Mouse (Mus musculus): Measurements from ENCODE around the gene Zfp287. TPM values are rescaled to one million over a fixed set of nuclear protein-coding genes. Genes with fewer than 3 reads are reported as not detected.

Zfp287 gene
- polyA plus RNA-seq, 1 experiment from 2014 or later = 29.0 TPM

- Histone ChIP-seq H3K4me3 (replicated peaks; ENCODE audit: low read length) (no peak overlapping the region), H3K9ac (replicated peaks; ENCODE audit: low read depth, low read length) (no peak overlapping the region), H3K4me2 (ENCODE audit: low read length) (no peak overlapping the region), H3K36me3 (ENCODE audit: control insufficient read depth, insufficient read depth) (peaks cover 22% of the 10 kb centered on the region; the same call in 1 of the 2 replicates), H3K27ac (ENCODE audit: low read length) (no peak overlapping the region), H3K4me1 (replicated peaks; ENCODE audit: control insufficient read depth, insufficient read depth, low read length) (peaks cover 16% of the 10 kb centered on the region), H3K9me3 (ENCODE audit: control insufficient read depth, low read length) (no peaks in the 10 kb centered on the region), H3K27me3 (replicated peaks; ENCODE audit: control insufficient read depth, insufficient read depth, low read length) (no peaks in the 10 kb centered on the region)
- no peak for ATAC-seq
- WGBS = 96% methylated on average over 8 of the region's 8 CpGs
These were observed 3.4 kb downstream of the Zfp287 start for GRCm38 (mm10) chr11:62728276-62728675.

- no peak overlapping the region for H3K4me2 ChIP-seq (ENCODE audit: low read length)
- 94% methylated on average over 5 of the region's 5 CpGs for WGBS
- no peaks in the 10 kb centered on the region for H3K9me3 ChIP-seq (ENCODE audit: control insufficient read depth, low read length)
- ATAC-seq = no peak
- no peak overlapping the region for H3K4me3 ChIP-seq (replicated peaks; ENCODE audit: low read length)
- H3K4me1 ChIP-seq (replicated peaks; ENCODE audit: control insufficient read depth, insufficient read depth, low read length) = no peaks in the 10 kb centered on the region
- no peak overlapping the region for H3K27ac ChIP-seq (ENCODE audit: low read length)
- no peak overlapping the region for H3K9ac ChIP-seq (replicated peaks; ENCODE audit: low read depth, low read length)
- peaks cover 32% of the 10 kb centered on the region for H3K36me3 ChIP-seq (ENCODE audit: control insufficient read depth, insufficient read depth)
- no peaks in the 10 kb centered on the region for H3K27me3 ChIP-seq (replicated peaks; ENCODE audit: control insufficient read depth, insufficient read depth, low read length)
These were observed 21.0 kb downstream of the Zfp287 start for GRCm38 (mm10) chr11:62710657-62711056.

GRCm38 (mm10) chr11:62708252-62708651, 23.5 kb downstream of the Zfp287 start:
- Histone ChIP-seq H3K4me2 (ENCODE audit: low read length) (no peak overlapping the region), H3K27me3 (replicated peaks; ENCODE audit: control insufficient read depth, insufficient read depth, low read length) (no peaks in the 10 kb centered on the region), H3K27ac (ENCODE audit: low read length) (no peak overlapping the region), H3K9ac (replicated peaks; ENCODE audit: low read depth, low read length) (no peak overlapping the region), H3K4me3 (replicated peaks; ENCODE audit: low read length) (no peak overlapping the region), H3K9me3 (ENCODE audit: control insufficient read depth, low read length) (no peaks in the 10 kb centered on the region), H3K4me1 (replicated peaks; ENCODE audit: control insufficient read depth, insufficient read depth, low read length) (no peaks in the 10 kb centered on the region), H3K36me3 (ENCODE audit: control insufficient read depth, insufficient read depth) (peaks cover 16% of the 10 kb centered on the region)
- ATAC-seq = no peak
- WGBS = 84% methylated on average over 7 of the region's 7 CpGs

- no peak overlapping the region for H3K4me2 ChIP-seq (ENCODE audit: low read length)
- H3K36me3 ChIP-seq (ENCODE audit: control insufficient read depth, insufficient read depth) = no peaks in the 10 kb centered on the region; the same call in 1 of the 2 replicates
- H3K27ac ChIP-seq (ENCODE audit: low read length) = no peak overlapping the region
- no peak overlapping the region for H3K9ac ChIP-seq (replicated peaks; ENCODE audit: low read depth, low read length)
- WGBS = 94% methylated on average over 2 of the region's 2 CpGs
- no peak overlapping the region for H3K4me3 ChIP-seq (replicated peaks; ENCODE audit: low read length)
- ATAC-seq = no peak
- no peaks in the 10 kb centered on the region for H3K4me1 ChIP-seq (replicated peaks; ENCODE audit: control insufficient read depth, insufficient read depth, low read length)
- H3K9me3 ChIP-seq (ENCODE audit: control insufficient read depth, low read length) = no peaks in the 10 kb centered on the region
- no peaks in the 10 kb centered on the region for H3K27me3 ChIP-seq (replicated peaks; ENCODE audit: control insufficient read depth, insufficient read depth, low read length)
These were observed 25.6 kb downstream of the Zfp287 start for GRCm38 (mm10) chr11:62706141-62706540.

- H3K9me3 ChIP-seq (ENCODE audit: control insufficient read depth, low read length) = no peaks in the 10 kb centered on the region
- H3K9ac ChIP-seq (replicated peaks; ENCODE audit: low read depth, low read length) = no peak overlapping the region
- H3K4me1 ChIP-seq (replicated peaks; ENCODE audit: control insufficient read depth, insufficient read depth, low read length) = no peaks in the 10 kb centered on the region
- H3K4me2 ChIP-seq (ENCODE audit: low read length) = no peak overlapping the region
- no peak overlapping the region for H3K4me3 ChIP-seq (replicated peaks; ENCODE audit: low read length)
- no peaks in the 10 kb centered on the region for H3K27me3 ChIP-seq (replicated peaks; ENCODE audit: control insufficient read depth, insufficient read depth, low read length)
- no peaks in the 10 kb centered on the region for H3K36me3 ChIP-seq (ENCODE audit: control insufficient read depth, insufficient read depth)
- no peak overlapping the region for H3K27ac ChIP-seq (ENCODE audit: low read length)
- ATAC-seq = no peak
- 92% methylated on average over 1 of the region's 1 CpGs for WGBS
These were observed 30.5 kb downstream of the Zfp287 start for GRCm38 (mm10) chr11:62701218-62701617.

GRCm38 (mm10) chr11:62699749-62700148, 32.0 kb downstream of the Zfp287 start:
- no peak for ATAC-seq
- 76% methylated on average over 4 of the region's 4 CpGs for WGBS
- H3K4me3 ChIP-seq (replicated peaks; ENCODE audit: low read length) = no peak overlapping the region

GRCm38 (mm10) chr11:62695126-62695525, 36.6 kb downstream of the Zfp287 start:
- H3K27ac ChIP-seq (ENCODE audit: low read length) = no peak overlapping the region
- H3K4me1 ChIP-seq (replicated peaks; ENCODE audit: control insufficient read depth, insufficient read depth, low read length) = no peaks in the 10 kb centered on the region
- no peak overlapping the region for H3K4me3 ChIP-seq (replicated peaks; ENCODE audit: low read length)
- no peaks in the 10 kb centered on the region for H3K9me3 ChIP-seq (ENCODE audit: control insufficient read depth, low read length)
- no peak overlapping the region for H3K9ac ChIP-seq (replicated peaks; ENCODE audit: low read depth, low read length)
- H3K4me2 ChIP-seq (ENCODE audit: low read length) = no peak overlapping the region
- no peaks in the 10 kb centered on the region for H3K36me3 ChIP-seq (ENCODE audit: control insufficient read depth, insufficient read depth)
- 95% methylated on average over 8 of the region's 8 CpGs for WGBS
- no peak for ATAC-seq
- no peaks in the 10 kb centered on the region for H3K27me3 ChIP-seq (replicated peaks; ENCODE audit: control insufficient read depth, insufficient read depth, low read length)

More at GRCm38 (mm10) chr11:62699749-62700148, 32.0 kb downstream of the Zfp287 start:
- Histone ChIP-seq H3K9ac (replicated peaks; ENCODE audit: low read depth, low read length) (no peak overlapping the region), H3K4me1 (replicated peaks; ENCODE audit: control insufficient read depth, insufficient read depth, low read length) (no peaks in the 10 kb centered on the region), H3K27ac (ENCODE audit: low read length) (no peak overlapping the region), H3K36me3 (ENCODE audit: control insufficient read depth, insufficient read depth) (no peaks in the 10 kb centered on the region), H3K4me2 (ENCODE audit: low read length) (no peak overlapping the region), H3K9me3 (ENCODE audit: control insufficient read depth, low read length) (no peaks in the 10 kb centered on the region), H3K27me3 (replicated peaks; ENCODE audit: control insufficient read depth, insufficient read depth, low read length) (no peaks in the 10 kb centered on the region)

- Histone ChIP-seq H3K36me3 (ENCODE audit: control insufficient read depth, insufficient read depth) (no peaks in the 10 kb centered on the region), H3K9ac (replicated peaks; ENCODE audit: low read depth, low read length) (no peak overlapping the region), H3K4me3 (replicated peaks; ENCODE audit: low read length) (no peak overlapping the region), H3K4me2 (ENCODE audit: low read length) (no peak overlapping the region), H3K27ac (ENCODE audit: low read length) (no peak overlapping the region), H3K27me3 (replicated peaks; ENCODE audit: control insufficient read depth, insufficient read depth, low read length) (no peaks in the 10 kb centered on the region), H3K4me1 (replicated peaks; ENCODE audit: control insufficient read depth, insufficient read depth, low read length) (no peaks in the 10 kb centered on the region), H3K9me3 (ENCODE audit: control insufficient read depth, low read length) (no peaks in the 10 kb centered on the region)
- WGBS = 22% methylated on average over 9 of the region's 11 CpGs
- peak; percentile 92 for ATAC-seq
These were observed 38.2 kb downstream of the Zfp287 start for GRCm38 (mm10) chr11:62693299-62694184.

- Histone ChIP-seq H3K9ac (replicated peaks; ENCODE audit: low read depth, low read length) (no peak overlapping the region), H3K36me3 (ENCODE audit: control insufficient read depth, insufficient read depth) (no peaks in the 10 kb centered on the region), H3K4me1 (replicated peaks; ENCODE audit: control insufficient read depth, insufficient read depth, low read length) (no peaks in the 10 kb centered on the region), H3K4me2 (ENCODE audit: low read length) (no peak overlapping the region), H3K27ac (ENCODE audit: low read length) (no peak overlapping the region), H3K9me3 (ENCODE audit: control insufficient read depth, low read length) (no peaks in the 10 kb centered on the region), H3K4me3 (replicated peaks; ENCODE audit: low read length) (no peak overlapping the region), H3K27me3 (replicated peaks; ENCODE audit: control insufficient read depth, insufficient read depth, low read length) (no peaks in the 10 kb centered on the region)
- no peak for ATAC-seq
- 88% methylated on average over 3 of the region's 3 CpGs for WGBS
These were observed 40.1 kb downstream of the Zfp287 start for GRCm38 (mm10) chr11:62691592-62691991.

Data from forebrain, embryonic 16.5 days (tissue).